Mouse (Mus musculus) MEL (cell line): ENCODE measurements around the gene Atg13.

Source experiments
- CTCF ChIP-seq, 3 experiments: IDR thresholded peaks in 2 of 3; conservative IDR thresholded peaks in 1 of 3; 2 replicates each; pipeline ENCODE4 v1.5.1; 2011 to 2012; ENCODE audit warnings: low read length in 3 of 3, low read depth in 2 of 3, mild to moderate bottlenecking in 2 of 3, improper control_type of control experiment in 1 of 3, inconsistent platforms in 1 of 3, mixed read lengths in 1 of 3, moderate library complexity in 1 of 3; ENCODE audit not compliant: control insufficient read depth in 1 of 3, insufficient read depth in 1 of 3, poor library complexity in 1 of 3, severe bottlenecking in 1 of 3
- E2F4 ChIP-seq: IDR thresholded peaks from 2 replicates; pipeline ENCODE4 v1.6.1; 2011; ENCODE audit warnings: low read depth, low read length, improper control_type of control experiment, borderline replicate concordance
- ELF1 ChIP-seq: IDR thresholded peaks from 2 replicates; pipeline ENCODE4 v1.6.1; 2014; ENCODE audit warnings: low read depth, mild to moderate bottlenecking, inconsistent platforms, low read length, improper control_type of control experiment, moderate library complexity
- EP300 ChIP-seq, 2 experiments: IDR thresholded peaks; 2 replicates each; pipeline ENCODE4 v1.6.1; 2011; ENCODE audit warnings: improper control_type of control experiment in 2 of 2, low read length in 2 of 2, low read depth in 1 of 2, mild to moderate bottlenecking in 1 of 2
- JUND ChIP-seq: IDR thresholded peaks from 2 replicates; pipeline ENCODE4 v1.6.1; 2011; ENCODE audit warnings: low read depth, mild to moderate bottlenecking, improper control_type of control experiment, low read length
- MAFK ChIP-seq: IDR thresholded peaks from 2 replicates; pipeline ENCODE4 v1.6.1; 2011; ENCODE audit warnings: low read depth, mild to moderate bottlenecking, low read length, improper control_type of control experiment, borderline replicate concordance
- MAX ChIP-seq: IDR thresholded peaks from 2 replicates; pipeline ENCODE4 v1.6.1; 2011; ENCODE audit warnings: low read length, improper control_type of control experiment
- MXI1 ChIP-seq: IDR thresholded peaks from 2 replicates; pipeline ENCODE4 v1.6.1; 2011; ENCODE audit warnings: mild to moderate bottlenecking, low read depth, low read length, improper control_type of control experiment
- POLR2A ChIP-seq, 2 experiments: IDR thresholded peaks; 2 replicates each; pipeline ENCODE4 v1.6.1; 2011 to 2012; ENCODE audit warnings: low read length in 2 of 2, mild to moderate bottlenecking in 2 of 2, control low read depth in 1 of 2, improper control_type of control experiment in 1 of 2, low read depth in 1 of 2, moderate library complexity in 1 of 2; ENCODE audit not compliant: control insufficient read depth in 1 of 2, insufficient read depth in 1 of 2, poor library complexity in 1 of 2
- TCF12 ChIP-seq: IDR thresholded peaks from 2 replicates; pipeline ENCODE4 v1.6.1; 2014; ENCODE audit warnings: low read depth, mild to moderate bottlenecking, inconsistent platforms, low read length, improper control_type of control experiment, moderate library complexity
- USF1 ChIP-seq: IDR thresholded peaks from 2 replicates; pipeline ENCODE4 v1.6.1; 2014; ENCODE audit warnings: low read depth, mild to moderate bottlenecking, inconsistent platforms, low read length, improper control_type of control experiment, moderate library complexity
- ZC3H11A ChIP-seq: IDR thresholded peaks from 2 replicates; pipeline ENCODE4 v1.6.1; 2012; ENCODE audit warnings: low read depth, mild to moderate bottlenecking, inconsistent platforms, low read length, improper control_type of control experiment

GRCm38 (mm10) chr2:91676961-91677360 lies 33.4 kb downstream of the Atg13 start:
- TF ChIP-seq TCF12 (no peak), E2F4 (no peak), MAFK (no peak), MAX (no peak), USF1 (no peak), CTCF (IDR thresholded peaks at IDR 0.05 in 2 of 3, conservative IDR thresholded peaks at IDR 0.05 in 1 of 3; ENCODE audit: control insufficient read depth in 1 of 3, insufficient read depth in 1 of 3, low read depth in 2 of 3, low read length in 3 of 3, poor library complexity in 1 of 3, severe bottlenecking in 1 of 3) (no peak), JUND (no peak), EP300 (IDR thresholded peaks at IDR 0.05; ENCODE audit: low read depth in 1 of 2, low read length in 2 of 2) (no peak), MXI1 (no peak), ELF1 (no peak), POLR2A (IDR thresholded peaks at IDR 0.05; ENCODE audit: control insufficient read depth in 1 of 2, insufficient read depth in 1 of 2, low read depth in 1 of 2, low read length in 2 of 2, poor library complexity in 1 of 2) (no peak), ZC3H11A (no peak)
